Mouse (Mus musculus): ENCODE data around the gene Axl. TPM values are rescaled to one million over a fixed set of nuclear protein-coding genes. Genes with fewer than 3 reads are reported as not detected.
A peak's percentile ranks its signal among the peaks of the same experiment; 100 is the strongest.

Axl gene
- polyA plus RNA-seq (2014; fragmentation: Nextera tagmentation; extraction: Ambion mirVana): 32.1 and 32.5 TPM in 2 replicates

GRCm38 (mm10) chr7:25788220-25789128, at the start of gene Axl:
Gene Axl (minus strand): TSS chr7:25788705.
- DNase-seq (ENCODE audit: low spot score) (peak; percentile 85), ATAC-seq (ENCODE audit: insufficient number of reproducible peaks, low FRiP score, low TSS enrichment, low read depth) (peak; percentile 91)
- no peaks in the 10 kb centered on the region for H3K9me3 ChIP-seq (ENCODE audit: control insufficient read depth, low read length)
- H3K4me3 ChIP-seq (ENCODE audit: low read depth, low read length): peak within 1 kb of the TSS; percentile 60
- under 1% methylated on average over 26 of the region's 30 CpGs for WGBS
- peak within 1 kb of the TSS; percentile 71 for H3K9ac ChIP-seq (ENCODE audit: low read length)
- peak within 1 kb of the TSS; percentile 36; the same call in 1 of the 2 replicates for H3K27ac ChIP-seq (replicated peaks; ENCODE audit: low read depth, low read length)
- H3K36me3 ChIP-seq (ENCODE audit: control insufficient read depth, insufficient read depth, low read length): no peaks in the 10 kb centered on the region
- no peaks in the 10 kb centered on the region for H3K27me3 ChIP-seq (ENCODE audit: control insufficient read depth, insufficient read depth, low read length)
- 0 out of 2 replicates have a peak, but pooled peaks cover 17% of the 10 kb centered on the region for H3K4me1 ChIP-seq (ENCODE audit: control insufficient read depth, insufficient read depth, low read length)
- peak within 1 kb of the TSS; percentile 90 for H3K4me2 ChIP-seq (ENCODE audit: low read depth, severe bottlenecking)

- Histone ChIP-seq H3K4me3 (ENCODE audit: low read depth, low read length) (no peak overlapping the region), H3K9me3 (ENCODE audit: control insufficient read depth, low read length) (no peaks in the 10 kb centered on the region), H3K9ac (ENCODE audit: low read length) (no peak overlapping the region), H3K27me3 (ENCODE audit: control insufficient read depth, insufficient read depth, low read length) (no peaks in the 10 kb centered on the region), H3K27ac (replicated peaks; ENCODE audit: low read depth, low read length) (no peak overlapping the region), H3K4me1 (ENCODE audit: control insufficient read depth, insufficient read depth, low read length) (peaks cover 1% of the 10 kb centered on the region; the same call in 1 of the 2 replicates), H3K4me2 (ENCODE audit: low read depth, severe bottlenecking) (no peak overlapping the region), H3K36me3 (ENCODE audit: control insufficient read depth, insufficient read depth, low read length) (no peaks in the 10 kb centered on the region)
- 84% methylated on average over 10 of the region's 10 CpGs for WGBS
- ATAC-seq (ENCODE audit: insufficient number of reproducible peaks, low FRiP score, low TSS enrichment, low read depth) (no peak), DNase-seq (ENCODE audit: low spot score) (no peak)
These were observed 46.8 kb upstream of the Axl start for GRCm38 (mm10) chr7:25835188-25835891.

GRCm38 (mm10) chr7:25831557-25832530, 43.3 kb upstream of the Axl start:
- H3K4me3 ChIP-seq (ENCODE audit: low read depth, low read length): no peak overlapping the region
- no peaks in the 10 kb centered on the region for H3K9me3 ChIP-seq (ENCODE audit: control insufficient read depth, low read length)
- H3K9ac ChIP-seq (ENCODE audit: low read length): no peak overlapping the region
- no peak for DNase-seq (ENCODE audit: low spot score)
- H3K36me3 ChIP-seq (ENCODE audit: control insufficient read depth, insufficient read depth, low read length): no peaks in the 10 kb centered on the region
- no peak overlapping the region for H3K4me2 ChIP-seq (ENCODE audit: low read depth, severe bottlenecking)
- no peak overlapping the region for H3K27ac ChIP-seq (replicated peaks; ENCODE audit: low read depth, low read length)
- no peak for ATAC-seq (ENCODE audit: insufficient number of reproducible peaks, low FRiP score, low TSS enrichment, low read depth)
- H3K4me1 ChIP-seq (ENCODE audit: control insufficient read depth, insufficient read depth, low read length): peaks cover 8% of the 10 kb centered on the region; the same call in 1 of the 2 replicates
- H3K27me3 ChIP-seq (ENCODE audit: control insufficient read depth, insufficient read depth, low read length): no peaks in the 10 kb centered on the region
- 83% methylated on average over 10 of the region's 10 CpGs for WGBS

- ATAC-seq (ENCODE audit: insufficient number of reproducible peaks, low FRiP score, low TSS enrichment, low read depth) (0 out of 2 replicates have a peak, but pooled peaks have one; percentile 22), DNase-seq (ENCODE audit: low spot score) (peak; percentile 33)
- no peaks in the 10 kb centered on the region for H3K9me3 ChIP-seq (ENCODE audit: control insufficient read depth, low read length)
- H3K4me1 ChIP-seq (ENCODE audit: control insufficient read depth, insufficient read depth, low read length): peaks cover 8% of the 10 kb centered on the region; the same call in 1 of the 2 replicates
- WGBS: 12% methylated on average over 2 of the region's 2 CpGs
- H3K4me3 ChIP-seq (ENCODE audit: low read depth, low read length): no peak overlapping the region
- no peaks in the 10 kb centered on the region for H3K27me3 ChIP-seq (ENCODE audit: control insufficient read depth, insufficient read depth, low read length)
- no peaks in the 10 kb centered on the region for H3K36me3 ChIP-seq (ENCODE audit: control insufficient read depth, insufficient read depth, low read length)
- H3K27ac ChIP-seq (replicated peaks; ENCODE audit: low read depth, low read length): peak overlapping the region; percentile 47; the same call in 1 of the 2 replicates
- no peak overlapping the region for H3K9ac ChIP-seq (ENCODE audit: low read length)
- no peak overlapping the region for H3K4me2 ChIP-seq (ENCODE audit: low read depth, severe bottlenecking)
These were observed 41.7 kb upstream of the Axl start for GRCm38 (mm10) chr7:25830251-25830650.

- ATAC-seq (ENCODE audit: insufficient number of reproducible peaks, low FRiP score, low TSS enrichment, low read depth) (no peak), DNase-seq (ENCODE audit: low spot score) (no peak)
- Histone ChIP-seq H3K27me3 (ENCODE audit: control insufficient read depth, insufficient read depth, low read length) (no peaks in the 10 kb centered on the region), H3K27ac (replicated peaks; ENCODE audit: low read depth, low read length) (no peak overlapping the region), H3K4me2 (ENCODE audit: low read depth, severe bottlenecking) (no peak overlapping the region), H3K36me3 (ENCODE audit: control insufficient read depth, insufficient read depth, low read length) (no peaks in the 10 kb centered on the region), H3K4me1 (ENCODE audit: control insufficient read depth, insufficient read depth, low read length) (peaks cover 8% of the 10 kb centered on the region; the same call in 1 of the 2 replicates), H3K4me3 (ENCODE audit: low read depth, low read length) (no peak overlapping the region), H3K9ac (ENCODE audit: low read length) (no peak overlapping the region), H3K9me3 (ENCODE audit: control insufficient read depth, low read length) (no peaks in the 10 kb centered on the region)
- WGBS: 54% methylated on average over 3 of the region's 3 CpGs
These were observed 38.7 kb upstream of the Axl start for GRCm38 (mm10) chr7:25827199-25827598.

- H3K27ac ChIP-seq (replicated peaks; ENCODE audit: low read depth, low read length): no peak overlapping the region
- no peaks in the 10 kb centered on the region for H3K36me3 ChIP-seq (ENCODE audit: control insufficient read depth, insufficient read depth, low read length)
- ATAC-seq (ENCODE audit: insufficient number of reproducible peaks, low FRiP score, low TSS enrichment, low read depth): no peak
- H3K4me3 ChIP-seq (ENCODE audit: low read depth, low read length): no peak overlapping the region
- no peak for DNase-seq (ENCODE audit: low spot score)
- peaks cover 8% of the 10 kb centered on the region; the same call in 1 of the 2 replicates for H3K4me1 ChIP-seq (ENCODE audit: control insufficient read depth, insufficient read depth, low read length)
- no peaks in the 10 kb centered on the region for H3K27me3 ChIP-seq (ENCODE audit: control insufficient read depth, insufficient read depth, low read length)
- no peak overlapping the region for H3K4me2 ChIP-seq (ENCODE audit: low read depth, severe bottlenecking)
- no peaks in the 10 kb centered on the region for H3K9me3 ChIP-seq (ENCODE audit: control insufficient read depth, low read length)
- H3K9ac ChIP-seq (ENCODE audit: low read length): no peak overlapping the region
- 84% methylated on average over 6 of the region's 6 CpGs for WGBS
These were observed 37.5 kb upstream of the Axl start for GRCm38 (mm10) chr7:25826029-25826428.

GRCm38 (mm10) chr7:25825043-25825442, 36.5 kb upstream of the Axl start:
- 59% methylated on average over 9 of the region's 9 CpGs for WGBS
- DNase-seq (ENCODE audit: low spot score) (no peak), ATAC-seq (ENCODE audit: insufficient number of reproducible peaks, low FRiP score, low TSS enrichment, low read depth) (no peak)
- H3K4me1 ChIP-seq (ENCODE audit: control insufficient read depth, insufficient read depth, low read length): peaks cover 3% of the 10 kb centered on the region; the same call in 1 of the 2 replicates
- H3K9me3 ChIP-seq (ENCODE audit: control insufficient read depth, low read length): no peaks in the 10 kb centered on the region
- H3K36me3 ChIP-seq (ENCODE audit: control insufficient read depth, insufficient read depth, low read length): no peaks in the 10 kb centered on the region
- H3K9ac ChIP-seq (ENCODE audit: low read length): no peak overlapping the region
- no peak overlapping the region for H3K4me3 ChIP-seq (ENCODE audit: low read depth, low read length)
- no peaks in the 10 kb centered on the region for H3K27me3 ChIP-seq (ENCODE audit: control insufficient read depth, insufficient read depth, low read length)
- no peak overlapping the region for H3K27ac ChIP-seq (replicated peaks; ENCODE audit: low read depth, low read length)
- no peak overlapping the region for H3K4me2 ChIP-seq (ENCODE audit: low read depth, severe bottlenecking)
